Mouse (Mus musculus) cerebellum, adult (tissue): ENCODE results near the gene Dctn1.

Experiments used
- ATAC-seq: cut with Nextera tagmentation; 2 replicates; pipeline ENCODE4 v1.9.2; 2017; ENCODE audit warnings: mild to moderate bottlenecking, moderate library complexity, mixed read lengths; ENCODE audit not compliant: insufficient number of reproducible peaks, low FRiP score, low TSS enrichment

Dctn1 gene

GRCm38 (mm10) chr6:83165607-83166242 lies at the start of gene Dctn1:
TSS of gene Dctn1 (plus strand) at chr6:83165920.
- peak; percentile 76 for ATAC-seq

GRCm38 (mm10) chr6:83116373-83117164 lies 49.2 kb upstream of the Dctn1 start:
- ATAC-seq = no peak

GRCm38 (mm10) chr6:83117165-83117438 lies 48.6 kb upstream of the Dctn1 start:
- no peak for ATAC-seq

- ATAC-seq = no peak
Measured at GRCm38 (mm10) chr6:83117616-83118015, 48.1 kb upstream of the Dctn1 start.

GRCm38 (mm10) chr6:83118369-83118768 lies 47.4 kb upstream of the Dctn1 start:
- no peak for ATAC-seq

- no peak for ATAC-seq
Measured at GRCm38 (mm10) chr6:83118825-83119733, 46.6 kb upstream of the Dctn1 start.

- no peak for ATAC-seq
Measured at GRCm38 (mm10) chr6:83119734-83120051, 46.0 kb upstream of the Dctn1 start.

GRCm38 (mm10) chr6:83120930-83121862 lies 44.5 kb upstream of the Dctn1 start, which contains the start of gene Wbp1:
TSS of gene Wbp1 (minus strand) at chr6:83121559.
- peak; percentile 95 for ATAC-seq

- no peak; the same call in 1 of the 2 replicates for ATAC-seq
Measured at GRCm38 (mm10) chr6:83121863-83122710, 43.6 kb upstream of the Dctn1 start.

GRCm38 (mm10) chr6:83122961-83123360 lies 42.8 kb upstream of the Dctn1 start:
- no peak for ATAC-seq

GRCm38 (mm10) chr6:83124851-83125312 lies 40.8 kb upstream of the Dctn1 start:
- peak; percentile 32; the same call in 1 of the 2 replicates for ATAC-seq

- ATAC-seq = no peak
Measured at GRCm38 (mm10) chr6:83125331-83125730, 40.4 kb upstream of the Dctn1 start, which contains the start of gene Ino80b. TSS of gene Ino80b (minus strand) at chr6:83125431.

GRCm38 (mm10) chr6:83127419-83127818 lies 38.3 kb upstream of the Dctn1 start:
- ATAC-seq = no peak

GRCm38 (mm10) chr6:83131469-83132034 lies 34.2 kb upstream of the Dctn1 start:
- no peak for ATAC-seq

- no peak for ATAC-seq
Measured at GRCm38 (mm10) chr6:83132176-83132919, 33.4 kb upstream of the Dctn1 start.

GRCm38 (mm10) chr6:83134226-83134625 lies 31.5 kb upstream of the Dctn1 start:
- ATAC-seq = no peak

- no peak for ATAC-seq
Measured at GRCm38 (mm10) chr6:83134951-83135513, 30.7 kb upstream of the Dctn1 start, which contains the start of gene Rtkn. TSS of gene Rtkn (plus strand) at chr6:83135463.
